Mouse (Mus musculus): Measurements from ENCODE around the gene Frem1. TPM values are rescaled to one million over a fixed set of nuclear protein-coding genes. Genes with fewer than 3 reads are reported as not detected.

Gene Frem1
- polyA plus RNA-seq, 2 experiments = 12.8 to 16.6 TPM

DNA sequence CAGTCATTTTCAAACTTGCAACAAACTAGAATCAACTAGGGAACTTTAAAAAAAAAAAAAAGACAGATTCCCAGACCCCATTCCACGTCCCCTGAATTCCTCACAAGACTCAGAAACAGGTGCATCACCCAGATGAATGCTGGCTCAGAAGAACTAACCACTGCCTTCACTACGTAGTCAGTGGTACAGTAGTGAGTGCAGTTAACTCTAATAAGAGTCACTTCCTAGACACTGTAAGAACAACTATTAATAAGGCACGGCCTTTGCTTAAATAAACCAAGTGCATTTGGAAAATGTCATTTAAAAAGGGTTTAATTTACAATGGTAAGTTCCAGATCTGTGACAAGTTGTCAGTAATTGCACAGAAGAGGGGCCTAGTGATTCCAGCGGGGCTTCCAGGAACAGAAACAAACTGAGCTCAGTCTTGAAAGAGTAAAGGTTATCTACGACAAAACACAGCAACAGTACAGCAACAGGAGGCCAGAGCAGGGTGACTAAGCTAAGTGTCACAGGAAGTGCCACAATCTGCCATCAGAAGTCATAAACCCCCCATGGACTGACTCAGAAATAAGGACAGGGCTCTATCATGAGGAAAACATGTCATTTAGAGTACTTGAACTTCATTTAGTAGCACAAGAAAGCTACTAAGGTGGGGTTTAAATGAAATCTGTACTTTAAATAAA lies 203.4 kb downstream of the Frem1 start:
- Histone ChIP-seq H3K9me3 (ENCODE audit: control insufficient read depth, low read length) (no peaks in the 10 kb centered on the region), H3K4me1 (ENCODE audit: control insufficient read depth, insufficient read depth, low read length) (0 out of 2 replicates have a peak, but pooled peaks cover 3% of the 10 kb centered on the region), H3K36me3 (ENCODE audit: control insufficient read depth, insufficient read depth, low read length) (peaks cover 17% of the 10 kb centered on the region), H3K9ac (ENCODE audit: low read depth, low read length, severe bottlenecking) (no peak overlapping the region), H3K4me3 (replicated peaks; ENCODE audit: low read length) (no peak overlapping the region), H3K4me2 (replicated peaks; ENCODE audit: low read depth, low read length, severe bottlenecking) (no peak overlapping the region), H3K27ac (replicated peaks; ENCODE audit: low read depth, low read length) (no peak overlapping the region), H3K27me3 (ENCODE audit: control insufficient read depth, insufficient read depth, low read length) (no peaks in the 10 kb centered on the region)
- no peak for DNase-seq (ENCODE audit: low spot score)
- WGBS = 56% methylated on average over 5 of the region's 5 CpGs
- TF ChIP-seq POLR2A (IDR thresholded peaks at IDR 0.05; ENCODE audit: borderline replicate concordance, extremely low read depth, insufficient read depth, insufficient read length) = no peak
- no peak for ATAC-seq (ENCODE audit: low FRiP score, low read depth)

Other genes starting within 250 kb of the Frem1 start
- 11.1 and 11.2 TPM in 2 replicates for gene Zdhhc21, start 192.4 kb downstream of the Frem1 start, polyA plus RNA-seq (2012; rRNA removed)
- gene Zdhhc21, start 192.4 kb downstream of the Frem1 start, polyA plus RNA-seq (2014; fragmentation: Nextera tagmentation; extraction: Ambion mirVana) = 12.5 and 15.7 TPM in 2 replicates
- gene Cer1, start 167.2 kb downstream of the Frem1 start, polyA plus RNA-seq (2012; rRNA removed) = 0.69 and 0.70 TPM in 2 replicates
- gene Cer1, start 167.2 kb downstream of the Frem1 start, polyA plus RNA-seq (2014; fragmentation: Nextera tagmentation; extraction: Ambion mirVana) = 0.55 and 0.80 TPM in 2 replicates

Data from limb, embryonic 14.5 days (tissue).